In the genomic region with DNA sequence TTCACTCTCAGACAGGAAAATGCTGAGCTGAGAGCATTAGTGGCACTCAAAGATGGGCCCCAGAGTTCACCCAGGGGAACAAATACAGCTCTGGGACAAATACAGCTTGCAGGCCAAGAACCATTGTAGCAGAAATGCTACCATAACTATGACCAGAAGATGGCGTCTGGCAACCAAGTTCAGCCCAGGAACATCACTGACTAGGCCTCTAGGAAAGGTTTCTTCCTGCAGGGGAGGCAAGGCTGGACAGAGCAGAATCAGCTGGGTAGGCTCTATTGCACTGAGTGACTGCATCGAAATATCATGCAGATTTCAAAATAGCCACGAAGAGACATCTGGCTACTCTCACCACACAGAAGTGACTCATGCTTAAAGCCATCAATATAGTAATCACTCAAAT, we compare ENCODE assay signal across 8 mouse cellular contexts. TPM values are rescaled to one million over a fixed set of nuclear protein-coding genes. Genes with fewer than 3 reads are reported as not detected.
DNase-seq lines count a peak whose midpoint lies in the region; ATAC-seq and TF ChIP-seq lines count a peak whose summit lies in the region.

No protein-coding gene starts in this region.

- H3K9me3 ChIP-seq in kidney, embryonic 16.5 days (ENCODE audit: low read length), result no peaks in the 10 kb centered on the region
- no peaks in the 10 kb centered on the region for H3K9me3 ChIP-seq in forebrain, embryonic 14.5 days (replicated peaks; ENCODE audit: control insufficient read depth, low read length)
- H3K9me3 ChIP-seq in hindbrain, embryonic 16.5 days (ENCODE audit: control insufficient read depth, low read length), result no peaks in the 10 kb centered on the region
- H3K9me3 ChIP-seq in midbrain, embryonic 13.5 days, result no peaks in the 10 kb centered on the region
- H3K9me3 ChIP-seq in stomach, postnatal 0 days (ENCODE audit: control insufficient read depth, low read length), result no peaks in the 10 kb centered on the region

- no peak overlapping the region for H3K27ac ChIP-seq in kidney, embryonic 16.5 days (ENCODE audit: low read length)
- no peak overlapping the region for H3K27ac ChIP-seq in forebrain, embryonic 14.5 days (ENCODE audit: low read depth, low read length)
- no peak overlapping the region for H3K27ac ChIP-seq in hindbrain, embryonic 16.5 days (ENCODE audit: low read depth, low read length)
- H3K27ac ChIP-seq in midbrain, embryonic 13.5 days, result no peak overlapping the region
- H3K27ac ChIP-seq in stomach, postnatal 0 days (replicated peaks), result no peak overlapping the region

- H3K27me3 ChIP-seq in kidney, embryonic 16.5 days (ENCODE audit: insufficient read depth, low read length), result 0 out of 2 replicates have a peak, but pooled peaks cover 5% of the 10 kb centered on the region
- H3K27me3 ChIP-seq in forebrain, embryonic 14.5 days (replicated peaks; ENCODE audit: control insufficient read depth, insufficient read depth, low read length), result no peaks in the 10 kb centered on the region
- no peaks in the 10 kb centered on the region for H3K27me3 ChIP-seq in hindbrain, embryonic 16.5 days (replicated peaks; ENCODE audit: control insufficient read depth, insufficient read depth, low read length)
- H3K27me3 ChIP-seq in midbrain, embryonic 13.5 days, result no peaks in the 10 kb centered on the region
- no peaks in the 10 kb centered on the region for H3K27me3 ChIP-seq in stomach, postnatal 0 days (ENCODE audit: control insufficient read depth, insufficient read depth, low read length)

- H3K36me3 ChIP-seq in kidney, embryonic 16.5 days (ENCODE audit: insufficient read depth, low read length), result no peaks in the 10 kb centered on the region
- H3K36me3 ChIP-seq in forebrain, embryonic 14.5 days (ENCODE audit: control insufficient read depth, insufficient read depth, low read length), result no peaks in the 10 kb centered on the region
- no peaks in the 10 kb centered on the region for H3K36me3 ChIP-seq in hindbrain, embryonic 16.5 days (ENCODE audit: control insufficient read depth, insufficient read depth, low read length)
- H3K36me3 ChIP-seq in midbrain, embryonic 13.5 days, result no peaks in the 10 kb centered on the region
- no peaks in the 10 kb centered on the region for H3K36me3 ChIP-seq in stomach, postnatal 0 days (ENCODE audit: control insufficient read depth, insufficient read depth, low read length)

- no peak overlapping the region for H3K9ac ChIP-seq in kidney, embryonic 16.5 days (replicated peaks; ENCODE audit: low read length)
- H3K9ac ChIP-seq in forebrain, embryonic 14.5 days (ENCODE audit: low read length), result no peak overlapping the region
- H3K9ac ChIP-seq in hindbrain, embryonic 16.5 days (ENCODE audit: low read depth, low read length), result no peak overlapping the region
- no peak overlapping the region for H3K9ac ChIP-seq in midbrain, embryonic 13.5 days (replicated peaks)
- H3K9ac ChIP-seq in stomach, postnatal 0 days (ENCODE audit: low read length), result no peak overlapping the region

- no peak for ATAC-seq in kidney, embryonic 16.5 days (ENCODE audit: low FRiP score, low TSS enrichment)
- peak; percentile 49 for ATAC-seq in forebrain, embryonic 14.5 days
- ATAC-seq in hindbrain, embryonic 16.5 days, result peak; percentile 71
- ATAC-seq in midbrain, embryonic 13.5 days, result peak; percentile 81
- peak; percentile 77 for ATAC-seq in stomach, postnatal 0 days (ENCODE audit: low FRiP score, low TSS enrichment)

- H3K4me2 ChIP-seq in kidney, embryonic 16.5 days (replicated peaks; ENCODE audit: low read depth, low read length), result no peak overlapping the region
- no peak overlapping the region for H3K4me2 ChIP-seq in forebrain, embryonic 14.5 days (ENCODE audit: low read length)
- H3K4me2 ChIP-seq in hindbrain, embryonic 16.5 days (ENCODE audit: low read length), result no peak overlapping the region
- no peak overlapping the region for H3K4me2 ChIP-seq in midbrain, embryonic 13.5 days (replicated peaks)
- no peak overlapping the region for H3K4me2 ChIP-seq in stomach, postnatal 0 days (replicated peaks; ENCODE audit: low read depth)

- TF ChIP-seq CTCF in stomach, postnatal 0 days (IDR thresholded peaks at IDR 0.05; ENCODE audit: low read depth), result peak; percentile 92

- DNase-seq in kidney, adult 11 months, result peak; percentile 63
- DNase-seq in c-Kit-positive CD71-positive TER-119-positive erythroid progenitor cells, embryonic 14.5 days (ENCODE audit: low spot score), result peak; percentile 34
- DNase-seq in forebrain, embryonic 14.5 days (ENCODE audit: low spot score), result peak; percentile 85
- DNase-seq in left cerebral cortex, adult 18-20 months (ENCODE audit: low spot score in 2 of 2), result peak; percentile 74 to 78
- peak; percentile 63 for DNase-seq in stomach, postnatal 0 days (ENCODE audit: low spot score)

- TF ChIP-seq EP300 in stomach, postnatal 0 days (optimal IDR thresholded peaks at IDR 0.05), result no peak

- H3K4me3 ChIP-seq in kidney, embryonic 16.5 days (ENCODE audit: low read length), result no peak overlapping the region
- no peak overlapping the region for H3K4me3 ChIP-seq in forebrain, embryonic 14.5 days (ENCODE audit: low read depth, low read length)
- H3K4me3 ChIP-seq in hindbrain, embryonic 16.5 days (ENCODE audit: low read length), result no peak overlapping the region
- H3K4me3 ChIP-seq in midbrain, embryonic 13.5 days (replicated peaks), result no peak overlapping the region
- H3K4me3 ChIP-seq in stomach, postnatal 0 days (ENCODE audit: low read depth, low read length), result no peak overlapping the region

- WGBS in kidney, embryonic 16.5 days, result 16% methylated on average over 3 of the region's 3 CpGs
- 13% methylated on average over 3 of the region's 3 CpGs for whole genome bisulfite sequencing in forebrain, embryonic 14.5 days
- 13% methylated on average over 3 of the region's 3 CpGs for WGBS in hindbrain, embryonic 16.5 days
- 23% methylated on average over 3 of the region's 3 CpGs for WGBS in midbrain, embryonic 13.5 days
- 4% methylated on average over 3 of the region's 3 CpGs for WGBS in stomach, postnatal 0 days

- no peaks in the 10 kb centered on the region for H3K4me1 ChIP-seq in kidney, embryonic 16.5 days (ENCODE audit: insufficient read depth, low read length)
- no peaks in the 10 kb centered on the region for H3K4me1 ChIP-seq in forebrain, embryonic 14.5 days (ENCODE audit: control insufficient read depth, insufficient read depth, low read length)
- peaks cover 3% of the 10 kb centered on the region; the same call in 1 of the 2 replicates for H3K4me1 ChIP-seq in hindbrain, embryonic 16.5 days (ENCODE audit: control insufficient read depth, insufficient read depth, low read depth, low read length)
- H3K4me1 ChIP-seq in midbrain, embryonic 13.5 days (replicated peaks), result no peaks in the 10 kb centered on the region
- no peaks in the 10 kb centered on the region for H3K4me1 ChIP-seq in stomach, postnatal 0 days (replicated peaks; ENCODE audit: control insufficient read depth, insufficient read depth)

RNA-seq across cellular contexts. Expression of a gene that starts 8.2 kb away (rescaled TPM):
- polyA plus RNA-seq in kidney, embryonic 16.5 days (2015; fragmentation: Nextera tagmentation; extraction: Ambion mirVana), result 18.0 and 19.1 TPM in 2 replicates
- polyA plus RNA-seq in forebrain, embryonic 14.5 days (2014; fragmentation: Nextera tagmentation; extraction: Ambion mirVana), result 0.43 and 0.54 TPM in 2 replicates
- polyA plus RNA-seq in hindbrain, embryonic 16.5 days (2015; fragmentation: Nextera tagmentation; extraction: Ambion mirVana), result 11.2 and 11.4 TPM in 2 replicates
- 1 to 10 TPM; 2.2 to 3.9 TPM for total RNA-seq in left cerebral cortex, adult 18-20 months (2021)
- polyA plus RNA-seq in midbrain, embryonic 13.5 days (2015; fragmentation: Nextera tagmentation; extraction: Ambion mirVana), result 1.4 TPM in 2 replicates
- 4.0 and 6.8 TPM in 2 replicates for polyA plus RNA-seq in stomach, postnatal 0 days (2015; fragmentation: Nextera tagmentation; extraction: Ambion mirVana)

RNA-seq across cellular contexts. Expression of a gene that starts 19.7 kb away (rescaled TPM):
- polyA plus RNA-seq in kidney, embryonic 16.5 days (2015; fragmentation: Nextera tagmentation; extraction: Ambion mirVana), result 15.6 and 16.5 TPM in 2 replicates
- not detected in 2 replicates for polyA plus RNA-seq in forebrain, embryonic 14.5 days (2014; fragmentation: Nextera tagmentation; extraction: Ambion mirVana)
- not detected in 2 replicates for polyA plus RNA-seq in hindbrain, embryonic 16.5 days (2015; fragmentation: Nextera tagmentation; extraction: Ambion mirVana)
- not detected for total RNA-seq in left cerebral cortex, adult 18-20 months (2021)
- polyA plus RNA-seq in midbrain, embryonic 13.5 days (2015; fragmentation: Nextera tagmentation; extraction: Ambion mirVana), result not detected in 2 replicates
- polyA plus RNA-seq in stomach, postnatal 0 days (2015; fragmentation: Nextera tagmentation; extraction: Ambion mirVana), result 0.35 and 0.38 TPM in 2 replicates

Comparison
In these comparisons a context has a peak if more than half of its experiments do, and no peak if none do; other contexts are left out.
1. DNase-seq: peak in every context shown above with its lines; median percentile 85 in forebrain, embryonic 14.5 days; 76 in left cerebral cortex, adult 18-20 months; 63 in kidney, adult 11 months; 63 in stomach, postnatal 0 days; 34 in c-Kit-positive CD71-positive TER-119-positive erythroid progenitor cells, embryonic 14.5 days.
2. RNA of a gene that starts 19.7 kb away (polyA plus RNA-seq): 15.6 to 16.5 TPM in kidney, embryonic 16.5 days; 0.35 to 0.38 TPM in stomach, postnatal 0 days, not detected in forebrain, embryonic 14.5 days, not detected in hindbrain, embryonic 16.5 days and not detected in midbrain, embryonic 13.5 days; every median in the first group is over 10 times any median in the second.